Mouse (Mus musculus) CD4-positive, CD25-positive, alpha-beta regulatory T cell (primary cell): ENCODE results near the gene Cwc25. TPM values are rescaled to one million over a fixed set of nuclear protein-coding genes. Genes with fewer than 3 reads are reported as not detected.

Experiments
- polyA plus RNA-seq: library from polyadenylated mRNA; unstranded; fragments of 100-300 nt; shearing (Covaris generic); gene quantifications from one replicate; pipeline ENCODE4 v1.2.1, GENCODE M21; 2017

The Cwc25 gene
- 27.1 TPM for polyA plus RNA-seq

GRCm38 (mm10) chr11:97766154-97766881, at the start of gene Cwc25:
Cwc25 (minus strand) TSS chr11:97766556.

GRCm38 (mm10) chr11:97798782-97799145, 32.4 kb upstream of the Cwc25 start, which contains the start of gene Lasp1:
Lasp1 (plus strand) TSS chr11:97799000.

GRCm38 (mm10) chr11:97781832-97782563, 15.6 kb upstream of the Cwc25 start, which contains the start of gene Rpl23:
Rpl23 (minus strand) TSS chr11:97782437.

GRCm38 (mm10) chr11:97775808-97776496, 9.6 kb upstream of the Cwc25 start, which contains the start of gene 1700001P01Rik:
1700001P01Rik (minus strand) TSS chr11:97775918.

GRCm38 (mm10) chr11:97744063-97744717, 22.2 kb downstream of the Cwc25 start, which contains the start of gene Pip4k2b:
Pip4k2b (minus strand) TSS chr11:97744704.

GRCm38 (mm10) chr11:97703039-97703826, 63.1 kb downstream of the Cwc25 start, which contains the start of gene Psmb3:
Psmb3 (plus strand) TSS chr11:97703399.

GRCm38 (mm10) chr11:97700003-97700745, 66.2 kb downstream of the Cwc25 start, which contains the start of gene Pcgf2:
Pcgf2 (minus strand) TSS chr11:97700497.

Other genes starting within 250 kb of the Cwc25 start
- not detected for gene Srcin1, start 190.4 kb downstream of the Cwc25 start, polyA plus RNA-seq
- 9.0 TPM for gene Epop, start 136.9 kb downstream of the Cwc25 start, polyA plus RNA-seq
- 12.7 TPM for gene Mllt6, start 103.1 kb downstream of the Cwc25 start, polyA plus RNA-seq
- gene Cisd3, start 80.7 kb downstream of the Cwc25 start, polyA plus RNA-seq: 70.3 TPM
- gene Pcgf2, start 66.1 kb downstream of the Cwc25 start, polyA plus RNA-seq: 1.4 TPM
- gene Psmb3, start 63.2 kb downstream of the Cwc25 start, polyA plus RNA-seq: 428 TPM
- 2.6 TPM for gene Pip4k2b, start 21.9 kb downstream of the Cwc25 start, polyA plus RNA-seq
- not detected for gene 1700001P01Rik, start 9.4 kb upstream of the Cwc25 start, polyA plus RNA-seq
- gene Rpl23, start 15.9 kb upstream of the Cwc25 start, polyA plus RNA-seq: 408 TPM
- gene Lasp1, start 32.4 kb upstream of the Cwc25 start, polyA plus RNA-seq: 201 TPM
- gene B230217C12Rik, start 74.2 kb upstream of the Cwc25 start, polyA plus RNA-seq: 0.41 TPM
- 0.39 TPM for gene Fbxo47, start 117.6 kb upstream of the Cwc25 start, polyA plus RNA-seq
- 1.9 TPM for gene Plxdc1, start 219.9 kb upstream of the Cwc25 start, polyA plus RNA-seq
- gene Arl5c, start 229.6 kb upstream of the Cwc25 start, polyA plus RNA-seq: 125 TPM